1 mouse cellular context compared by ENCODE assay signal in the genomic region with DNA sequence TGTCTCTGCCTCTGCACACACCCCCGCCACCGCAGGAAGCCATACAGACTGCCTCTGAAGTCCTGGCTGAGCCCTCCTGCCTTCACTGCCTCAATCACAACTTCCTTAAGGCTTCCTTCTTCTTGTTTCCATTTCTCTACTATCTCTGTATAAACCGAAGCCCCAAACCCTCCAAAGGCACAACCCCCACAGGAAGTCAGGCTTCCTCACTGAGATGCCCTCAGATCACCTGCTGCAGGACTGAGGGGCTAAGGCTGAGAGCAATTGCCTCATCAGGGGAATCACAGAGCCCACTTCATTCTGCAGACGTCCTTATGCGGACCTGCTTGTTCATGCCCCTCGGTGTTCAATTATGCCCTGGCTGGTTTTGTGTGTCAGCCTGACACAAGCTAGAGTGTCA.
TF ChIP-seq lines count a peak whose summit lies in the region.

No protein-coding gene starts in this region.

TF ChIP-seq in MEL, 35 proteins besides CTCF, POLR2A, EP300 and RAD21:
- no peak for TF ChIP-seq MYB (IDR thresholded peaks at IDR 0.05; ENCODE audit: low read depth, low read length)
- no peak for TF ChIP-seq MXI1 (IDR thresholded peaks at IDR 0.05; ENCODE audit: low read depth, low read length)
- TF ChIP-seq ZMIZ1 (IDR thresholded peaks at IDR 0.05; ENCODE audit: low read depth, low read length): no peak
- TF ChIP-seq RCOR1 (IDR thresholded peaks at IDR 0.05; ENCODE audit: low read depth, low read length): no peak
- TF ChIP-seq SMC3 (IDR thresholded peaks at IDR 0.05; ENCODE audit: low read depth, low read length): no peak
- TF ChIP-seq MAX (IDR thresholded peaks at IDR 0.05; ENCODE audit: low read length): no peak
- TF ChIP-seq USF2 (IDR thresholded peaks at IDR 0.05; ENCODE audit: borderline replicate concordance in 1 of 2, insufficient read depth in 1 of 2, low read depth in 1 of 2, low read length in 2 of 2): no peak
- TF ChIP-seq ZC3H11A (IDR thresholded peaks at IDR 0.05; ENCODE audit: low read depth, low read length): no peak
- no peak for TF ChIP-seq BHLHE40 (IDR thresholded peaks at IDR 0.05; ENCODE audit: borderline replicate concordance, low read depth, low read length)
- TF ChIP-seq UBTF (IDR thresholded peaks at IDR 0.05; ENCODE audit: borderline replicate concordance, insufficient read depth, low read depth, low read length): no peak
- TF ChIP-seq CHD2 (IDR thresholded peaks at IDR 0.05; ENCODE audit: low read length): no peak
TF ChIP-seq in MEL: peak in this region for 0.
